Mouse (Mus musculus): ENCODE results near the gene Vps72. TPM values are rescaled to one million over a fixed set of nuclear protein-coding genes. Genes with fewer than 3 reads are reported as not detected.
"Not testable (repeated sequence)": the region's sequence is repeated elsewhere in the genome, so short reads cannot be mapped to it uniquely, and the experiment has no call there.

The Vps72 gene
- 10 to 100 TPM; 46.2 to 50.3 TPM for total RNA-seq (2021)

GRCm38 (mm10) chr3:95110911-95111726, at the start of gene Vps72:
Vps72 (plus strand) TSS chr3:95111022.
- peak; percentile 81 to 85 for DNase-seq (ENCODE audit: extremely low spot score in 1 of 2, low spot score in 1 of 2)

- DNase-seq (ENCODE audit: extremely low spot score in 1 of 2, low spot score in 1 of 2): no peak
Measured at GRCm38 (mm10) chr3:95063741-95064140, 47.1 kb upstream of the Vps72 start.

GRCm38 (mm10) chr3:95065553-95065952, 45.3 kb upstream of the Vps72 start:
- no peak for DNase-seq (ENCODE audit: extremely low spot score in 1 of 2, low spot score in 1 of 2)

- DNase-seq (ENCODE audit: extremely low spot score in 1 of 2, low spot score in 1 of 2): no peak
Measured at GRCm38 (mm10) chr3:95066095-95066494, 44.7 kb upstream of the Vps72 start.

GRCm38 (mm10) chr3:95066570-95066969, 44.3 kb upstream of the Vps72 start:
- no peak for DNase-seq (ENCODE audit: extremely low spot score in 1 of 2, low spot score in 1 of 2)

GRCm38 (mm10) chr3:95071606-95072005, 39.2 kb upstream of the Vps72 start:
- no peak for DNase-seq (ENCODE audit: extremely low spot score in 1 of 2, low spot score in 1 of 2)

GRCm38 (mm10) chr3:95088071-95088470, 22.8 kb upstream of the Vps72 start:
- no peak for DNase-seq (ENCODE audit: extremely low spot score in 1 of 2, low spot score in 1 of 2)

GRCm38 (mm10) chr3:95100854-95101253, 10.0 kb upstream of the Vps72 start:
- no peak for DNase-seq (ENCODE audit: extremely low spot score in 1 of 2, low spot score in 1 of 2)

- peak in 1 of 2 experiments; percentile 37 for DNase-seq (ENCODE audit: extremely low spot score in 1 of 2, low spot score in 1 of 2)
Measured at GRCm38 (mm10) chr3:95105121-95105520, 5.7 kb upstream of the Vps72 start.

- no peak for DNase-seq (ENCODE audit: extremely low spot score in 1 of 2, low spot score in 1 of 2)
Measured at GRCm38 (mm10) chr3:95105586-95106337, 5.1 kb upstream of the Vps72 start.

- DNase-seq (ENCODE audit: extremely low spot score in 1 of 2, low spot score in 1 of 2): peak; percentile 89 to 92
Measured at GRCm38 (mm10) chr3:95106338-95107117, 4.3 kb upstream of the Vps72 start, which contains the start of gene Pip5k1a. Pip5k1a (minus strand) TSS chr3:95106930.

- DNase-seq (ENCODE audit: extremely low spot score in 1 of 2, low spot score in 1 of 2): not testable (repeated sequence)
Measured at GRCm38 (mm10) chr3:95107308-95107707, 3.5 kb upstream of the Vps72 start.

- DNase-seq (ENCODE audit: extremely low spot score in 1 of 2, low spot score in 1 of 2): no peak
Measured at GRCm38 (mm10) chr3:95107898-95108297, 2.9 kb upstream of the Vps72 start.

- no peak for DNase-seq (ENCODE audit: extremely low spot score in 1 of 2, low spot score in 1 of 2)
Measured at GRCm38 (mm10) chr3:95112760-95113159, 1.9 kb downstream of the Vps72 start.

GRCm38 (mm10) chr3:95117751-95118150, 6.9 kb downstream of the Vps72 start:
- no peak for DNase-seq (ENCODE audit: extremely low spot score in 1 of 2, low spot score in 1 of 2)

GRCm38 (mm10) chr3:95121580-95121979, 10.8 kb downstream of the Vps72 start:
- DNase-seq (ENCODE audit: extremely low spot score in 1 of 2, low spot score in 1 of 2): no peak

- no peak for DNase-seq (ENCODE audit: extremely low spot score in 1 of 2, low spot score in 1 of 2)
Measured at GRCm38 (mm10) chr3:95124246-95124645, 13.4 kb downstream of the Vps72 start, which contains the start of gene Tmod4. Tmod4 (plus strand) TSS chr3:95124476.

- peak in 1 of 2 experiments; percentile 45 for DNase-seq (ENCODE audit: extremely low spot score in 1 of 2, low spot score in 1 of 2)
Measured at GRCm38 (mm10) chr3:95124972-95125371, 14.2 kb downstream of the Vps72 start.

- DNase-seq (ENCODE audit: extremely low spot score in 1 of 2, low spot score in 1 of 2): no peak
Measured at GRCm38 (mm10) chr3:95129226-95129651, 18.4 kb downstream of the Vps72 start.

- DNase-seq (ENCODE audit: extremely low spot score in 1 of 2, low spot score in 1 of 2): no peak
Measured at GRCm38 (mm10) chr3:95130081-95130480, 19.3 kb downstream of the Vps72 start.

All from layer of hippocampus, postnatal 25 days (tissue).